Mouse (Mus musculus) embryonic facial prominence, embryonic 14.5 days (tissue): ENCODE data around the gene Zmpste24. TPM values are rescaled to one million over a fixed set of nuclear protein-coding genes. Genes with fewer than 3 reads are reported as not detected.

ENCODE experiments used
- ATAC-seq: fragments of 200-750 bp; cut with Nextera tagmentation; 2 replicates; pipeline ENCODE4 v1.8.0; 2017; ENCODE audit warnings: low read depth, moderate number of reproducible peaks, moderate TSS enrichment
- DNase-seq: peaks from one replicate; pipeline ENCODE4 v3.0.0-alpha.2; 2015; ENCODE audit warnings: low spot score
- H3K27ac ChIP-seq: fragments of 300-500 bp; sonication (generic); replicated peaks from 2 replicates; pipeline ENCODE4 v1.5.1; 2014; ENCODE audit warnings: low read depth, mild to moderate bottlenecking, low read length, moderate library complexity
- H3K27me3 ChIP-seq: fragments of 300-500 bp; sonication (generic); replicated peaks from 2 replicates; pipeline ENCODE4 v1.6.1; 2014; ENCODE audit warnings: low read length; ENCODE audit not compliant: control insufficient read depth, insufficient read depth
- H3K36me3 ChIP-seq: fragments of 300-500 bp; sonication (generic); 2 replicates; pipeline ENCODE4 v1.6.1; 2014; ENCODE audit warnings: low read length, mixed read lengths; ENCODE audit not compliant: control insufficient read depth, insufficient read depth
- H3K4me1 ChIP-seq: fragments of 300-500 bp; sonication (generic); 2 replicates; pipeline ENCODE4 v1.6.1; 2014; ENCODE audit warnings: antibody characterized with exemption, low read length; ENCODE audit not compliant: control insufficient read depth, insufficient read depth
- H3K4me2 ChIP-seq: fragments of 300-500 bp; sonication (generic); 2 replicates; pipeline ENCODE4 v1.6.1; 2014; ENCODE audit warnings: low read depth, mild to moderate bottlenecking, low read length, moderate library complexity, mixed read lengths
- H3K4me3 ChIP-seq: fragments of 300-500 bp; sonication (generic); 2 replicates; pipeline ENCODE4 v1.5.1; 2014; ENCODE audit warnings: low read depth, mild to moderate bottlenecking, low read length
- H3K9ac ChIP-seq: fragments of 300-500 bp; sonication (generic); 2 replicates; pipeline ENCODE4 v1.6.1; 2014; ENCODE audit warnings: low read depth, mild to moderate bottlenecking, low read length, moderate library complexity, mixed read lengths
- H3K9me3 ChIP-seq: fragments of 300-500 bp; sonication (generic); 2 replicates; pipeline ENCODE4 v1.6.1; 2016; ENCODE audit warnings: low read length; ENCODE audit not compliant: control insufficient read depth
- WGBS: fragments of 180-500 bp; shearing (Covaris S2); extraction: QIAGEN DNeasy Blood & Tissue Kit; methylation state at CpG from one replicate; pipeline ENCODE4 v1.1.7; 2014; 5-methylcytosine and 5-hydroxymethylcytosine counted together
- polyA plus RNA-seq: library from polyadenylated mRNA; unstranded; fragments of >200 nt; fragmentation: Nextera tagmentation; extraction: Ambion mirVana; gene quantifications from 2 replicates; pipeline ENCODE4 v1.2.1, GENCODE M21; 2014

Gene Zmpste24
- polyA plus RNA-seq, result 23.9 and 25.9 TPM in 2 replicates

- peaks cover 7% of the 10 kb centered on the region for H3K4me1 ChIP-seq
- peak within 1 kb of the TSS; percentile 83 for H3K4me2 ChIP-seq
- peak within 1 kb of the TSS; percentile 79 for H3K9ac ChIP-seq
- no peaks in the 10 kb centered on the region for H3K9me3 ChIP-seq
- peak; percentile 95 for DNase-seq
- no peaks in the 10 kb centered on the region; the same call in 1 of the 2 replicates for H3K27me3 ChIP-seq
- WGBS, result under 1% methylated on average over 38 of the region's 39 CpGs
- peak within 1 kb of the TSS; percentile 79 for H3K4me3 ChIP-seq
- H3K27ac ChIP-seq, result peak within 1 kb of the TSS; percentile 74; the same call in 1 of the 2 replicates
- ATAC-seq, result peak; percentile 93
- peaks cover 28% of the 10 kb centered on the region for H3K36me3 ChIP-seq
Measured at GRCm38 (mm10) chr4:121097650-121098378, at the start of gene Zmpste24. TSS of gene Zmpste24 (minus strand) at chr4:121098241.

- ATAC-seq, result no peak
- Histone ChIP-seq H3K4me3 (no peak within 1 kb of the TSS), H3K36me3 (no peaks in the 10 kb centered on the region), H3K9me3 (no peaks in the 10 kb centered on the region), H3K4me1 (no peaks in the 10 kb centered on the region), H3K9ac (no peak within 1 kb of the TSS), H3K27ac (no peak within 1 kb of the TSS), H3K4me2 (no peak within 1 kb of the TSS), H3K27me3 (no peaks in the 10 kb centered on the region)
- 93% methylated on average over 2 of the region's 2 CpGs for WGBS
- no peak for DNase-seq
Measured at GRCm38 (mm10) chr4:121109126-121109525, 11.1 kb upstream of the Zmpste24 start, which contains the start of gene Tmco2. TSS of gene Tmco2 (minus strand) at chr4:121109226.

GRCm38 (mm10) chr4:121103304-121103703 lies 5.3 kb upstream of the Zmpste24 start:
- Histone ChIP-seq H3K9me3 (no peaks in the 10 kb centered on the region), H3K27ac (no peak overlapping the region), H3K4me2 (no peak overlapping the region), H3K4me3 (no peak overlapping the region), H3K27me3 (no peaks in the 10 kb centered on the region; the same call in 1 of the 2 replicates), H3K9ac (no peak overlapping the region), H3K4me1 (no peaks in the 10 kb centered on the region; the same call in 1 of the 2 replicates), H3K36me3 (no peaks in the 10 kb centered on the region)
- WGBS, result 79% methylated on average over 4 of the region's 4 CpGs
- no peak for DNase-seq
- ATAC-seq, result no peak

- Histone ChIP-seq H3K27me3 (no peaks in the 10 kb centered on the region), H3K4me3 (no peak overlapping the region), H3K4me1 (no peaks in the 10 kb centered on the region), H3K36me3 (peaks cover 69% of the 10 kb centered on the region), H3K9ac (no peak overlapping the region), H3K9me3 (no peaks in the 10 kb centered on the region), H3K27ac (no peak overlapping the region), H3K4me2 (no peak overlapping the region)
- no peak for DNase-seq
- WGBS, result 90% methylated on average over 4 of the region's 4 CpGs
- no peak for ATAC-seq
Measured at GRCm38 (mm10) chr4:121090211-121090610, 7.8 kb downstream of the Zmpste24 start.

- Histone ChIP-seq H3K4me1 (no peaks in the 10 kb centered on the region), H3K4me3 (no peak overlapping the region), H3K27me3 (no peaks in the 10 kb centered on the region), H3K9ac (no peak overlapping the region), H3K27ac (no peak overlapping the region), H3K4me2 (no peak overlapping the region), H3K9me3 (no peaks in the 10 kb centered on the region), H3K36me3 (peaks cover 72% of the 10 kb centered on the region)
- ATAC-seq (no peak), DNase-seq (no peak)
- WGBS, result 92% methylated on average over 2 of the region's 2 CpGs
Measured at GRCm38 (mm10) chr4:121088696-121089095, 9.3 kb downstream of the Zmpste24 start.

GRCm38 (mm10) chr4:121084506-121084905 lies 13.5 kb downstream of the Zmpste24 start:
- Histone ChIP-seq H3K9me3 (no peaks in the 10 kb centered on the region), H3K27me3 (no peaks in the 10 kb centered on the region), H3K36me3 (peaks cover 83% of the 10 kb centered on the region), H3K4me1 (no peaks in the 10 kb centered on the region), H3K27ac (no peak overlapping the region), H3K4me2 (no peak overlapping the region), H3K4me3 (no peak overlapping the region), H3K9ac (no peak overlapping the region)
- ATAC-seq, result no peak
- no peak for DNase-seq

GRCm38 (mm10) chr4:121080395-121080794 lies 17.6 kb downstream of the Zmpste24 start:
- peak; percentile 74 for ATAC-seq
- H3K4me2 ChIP-seq, result no peak overlapping the region
- WGBS, result 65% methylated on average over 1 of the region's 1 CpGs

GRCm38 (mm10) chr4:121077915-121078646 lies 20.0 kb downstream of the Zmpste24 start:
- DNase-seq (no peak), ATAC-seq (no peak)
- Histone ChIP-seq H3K4me3 (no peak overlapping the region), H3K36me3 (peaks cover 85% of the 10 kb centered on the region), H3K9me3 (no peaks in the 10 kb centered on the region), H3K9ac (no peak overlapping the region), H3K4me1 (no peaks in the 10 kb centered on the region), H3K4me2 (no peak overlapping the region), H3K27me3 (no peaks in the 10 kb centered on the region), H3K27ac (no peak overlapping the region)
- 83% methylated on average over 3 of the region's 3 CpGs for WGBS

More at GRCm38 (mm10) chr4:121080395-121080794, 17.6 kb downstream of the Zmpste24 start:
- peak; percentile 57 for DNase-seq
- Histone ChIP-seq H3K9me3 (no peaks in the 10 kb centered on the region), H3K9ac (no peak overlapping the region), H3K27ac (no peak overlapping the region), H3K27me3 (no peaks in the 10 kb centered on the region), H3K36me3 (peaks cover 87% of the 10 kb centered on the region), H3K4me3 (no peak overlapping the region), H3K4me1 (no peaks in the 10 kb centered on the region)
